Mouse (Mus musculus) kidney, postnatal 14 days (tissue): ENCODE results near the gene Ahctf1.
"Not testable (repeated sequence)": the region's sequence is repeated elsewhere in the genome, so short reads cannot be mapped to it uniquely, and the experiment has no call there.

Source experiments
- DNase-seq: peaks from one replicate; pipeline ENCODE4 v3.0.0; 2022; ENCODE audit warnings: mixed read lengths

Ahctf1 gene

GRCm38 (mm10) chr1:179804140-179804881, 831 bp upstream of the Ahctf1 start:
- peak; percentile 39 for DNase-seq

- DNase-seq = peak; percentile 80
These were observed 619 bp downstream of the Ahctf1 start, which contains the start of gene Gm10518 for GRCm38 (mm10) chr1:179802610-179803512. Gene Gm10518, plus strand, starts transcription at chr1:179803376.

GRCm38 (mm10) chr1:179798794-179799193, 4.7 kb downstream of the Ahctf1 start:
- no peak for DNase-seq

GRCm38 (mm10) chr1:179787281-179787680, 16.2 kb downstream of the Ahctf1 start:
- DNase-seq = no peak

- DNase-seq = no peak
These were observed 18.0 kb downstream of the Ahctf1 start for GRCm38 (mm10) chr1:179785502-179785901.

- no peak for DNase-seq
These were observed 19.4 kb downstream of the Ahctf1 start for GRCm38 (mm10) chr1:179784098-179784497.

GRCm38 (mm10) chr1:179776831-179777230, 26.6 kb downstream of the Ahctf1 start:
- DNase-seq = no peak

- DNase-seq = no peak
These were observed 42.9 kb downstream of the Ahctf1 start for GRCm38 (mm10) chr1:179760553-179760952.

- DNase-seq = no peak
These were observed 43.4 kb downstream of the Ahctf1 start for GRCm38 (mm10) chr1:179760086-179760485.

GRCm38 (mm10) chr1:179756477-179756876, 47.0 kb downstream of the Ahctf1 start:
- no peak for DNase-seq

GRCm38 (mm10) chr1:179753006-179753405, 50.5 kb downstream of the Ahctf1 start:
- DNase-seq = no peak

GRCm38 (mm10) chr1:179752276-179752675, 51.2 kb downstream of the Ahctf1 start:
- DNase-seq = no peak

- no peak for DNase-seq
These were observed 58.3 kb downstream of the Ahctf1 start, which contains the start of gene Kif28 for GRCm38 (mm10) chr1:179745171-179745570. Gene Kif28, minus strand, starts transcription at chr1:179745271.

- DNase-seq = no peak
These were observed 59.8 kb downstream of the Ahctf1 start for GRCm38 (mm10) chr1:179743593-179744193.

GRCm38 (mm10) chr1:179736483-179736882, 67.0 kb downstream of the Ahctf1 start:
- no peak for DNase-seq

GRCm38 (mm10) chr1:179734500-179735474, 68.7 kb downstream of the Ahctf1 start:
- DNase-seq = peak; percentile 63

GRCm38 (mm10) chr1:179731391-179731790, 72.1 kb downstream of the Ahctf1 start:
- no peak for DNase-seq

GRCm38 (mm10) chr1:179728661-179729060, 74.8 kb downstream of the Ahctf1 start:
- no peak for DNase-seq

- DNase-seq = no peak
These were observed 80.5 kb downstream of the Ahctf1 start for GRCm38 (mm10) chr1:179722811-179723469.

GRCm38 (mm10) chr1:179715786-179716185, 87.7 kb downstream of the Ahctf1 start:
- no peak for DNase-seq

- not testable (repeated sequence) for DNase-seq
These were observed 88.2 kb downstream of the Ahctf1 start for GRCm38 (mm10) chr1:179715289-179715688.
